Mouse (Mus musculus) brain, embryonic 14.5 days (tissue): ENCODE measurements at regions not wholly inside any gene's neighbourhood (a gene's known extent, or its start where the extent isn't known, plus 50 kb on each side); places are given as distances from the start of the nearest gene placed in this dataset.
"Not testable (repeated sequence)": the region's sequence is repeated elsewhere in the genome, so short reads cannot be mapped to it uniquely, and the experiment has no call there.

Source experiments
- DNase-seq: peaks from one replicate; pipeline ENCODE4 v3.0.0-alpha.2; 2011; ENCODE audit warnings: low read depth
- CTCF ChIP-seq: fragments of 200-500 bp; IDR thresholded peaks from 2 replicates; pipeline ENCODE4 v1.5.1; 2012; ENCODE audit warnings: inconsistent platforms, mild to moderate bottlenecking, moderate library complexity, borderline replicate concordance; ENCODE audit not compliant: insufficient read depth, insufficient read length; ENCODE audit errors: extremely low read depth
- POLR2A ChIP-seq: fragments of 200-500 bp; IDR thresholded peaks from 2 replicates; pipeline ENCODE4 v1.6.1; 2012; ENCODE audit warnings: mild to moderate bottlenecking, inconsistent platforms, borderline replicate concordance; ENCODE audit not compliant: poor library complexity, insufficient read depth, insufficient read length, severe bottlenecking; ENCODE audit errors: extremely low read depth

GRCm38 (mm10) chr8:103751161-103751560 lies 350.3 kb upstream of the Cdh5 start:
- TF ChIP-seq POLR2A (no peak), CTCF (no peak)
- no peak for DNase-seq

- TF ChIP-seq POLR2A = no peak
- no peak for DNase-seq
Measured at GRCm38 (mm10) chr8:103763821-103764220, 337.6 kb upstream of the Cdh5 start.

DNA sequence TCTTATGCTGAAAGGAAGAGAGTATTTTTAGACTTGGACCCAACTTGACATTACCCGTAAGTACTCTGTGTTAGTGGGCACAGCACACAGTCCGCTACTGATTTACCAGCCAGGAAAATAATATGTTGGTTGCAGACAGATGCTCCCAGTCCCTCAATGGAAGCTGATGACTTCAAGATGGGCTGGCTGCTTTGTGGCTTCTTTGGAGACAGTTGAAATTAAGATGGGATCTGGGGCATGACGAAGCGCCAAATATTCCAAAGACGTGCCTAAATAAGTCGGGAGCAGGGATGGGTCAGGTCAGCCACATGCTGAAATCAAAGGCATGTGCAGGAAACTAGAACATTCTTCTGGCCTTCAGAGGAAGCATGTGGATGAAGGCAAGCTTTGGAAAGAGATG lies 321.8 kb upstream of the Cdh5 start:
- DNase-seq = no peak
- TF ChIP-seq CTCF = no peak
- no peak for TF ChIP-seq POLR2A

- DNase-seq = no peak
- no peak for TF ChIP-seq POLR2A
- TF ChIP-seq CTCF = no peak
Measured at GRCm38 (mm10) chr8:103788308-103788707, 313.1 kb upstream of the Cdh5 start.

- no peak for DNase-seq
- TF ChIP-seq POLR2A (no peak), CTCF (no peak)
Measured at GRCm38 (mm10) chr8:103793331-103793730, 308.1 kb upstream of the Cdh5 start.

DNA sequence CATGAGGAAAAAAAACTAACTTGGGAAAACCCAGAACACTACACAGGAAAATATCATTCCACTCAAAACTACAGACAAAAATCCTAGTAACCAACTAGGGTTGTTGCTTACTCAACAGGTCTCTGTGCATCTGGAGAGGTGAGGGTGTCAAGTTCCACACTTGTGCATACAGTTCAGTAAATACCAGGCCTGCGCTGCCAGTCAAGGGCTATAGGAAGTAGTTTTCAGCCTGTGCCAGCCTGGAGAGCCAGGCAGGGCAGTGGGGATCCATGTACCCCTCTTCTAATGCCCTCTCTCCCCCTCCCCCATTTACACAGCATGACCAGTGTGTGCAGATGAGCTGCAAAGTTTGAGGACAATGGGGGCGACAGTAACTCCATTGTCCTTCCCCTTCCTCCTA lies 302.8 kb upstream of the Cdh5 start:
- not testable (repeated sequence) for DNase-seq

DNA sequence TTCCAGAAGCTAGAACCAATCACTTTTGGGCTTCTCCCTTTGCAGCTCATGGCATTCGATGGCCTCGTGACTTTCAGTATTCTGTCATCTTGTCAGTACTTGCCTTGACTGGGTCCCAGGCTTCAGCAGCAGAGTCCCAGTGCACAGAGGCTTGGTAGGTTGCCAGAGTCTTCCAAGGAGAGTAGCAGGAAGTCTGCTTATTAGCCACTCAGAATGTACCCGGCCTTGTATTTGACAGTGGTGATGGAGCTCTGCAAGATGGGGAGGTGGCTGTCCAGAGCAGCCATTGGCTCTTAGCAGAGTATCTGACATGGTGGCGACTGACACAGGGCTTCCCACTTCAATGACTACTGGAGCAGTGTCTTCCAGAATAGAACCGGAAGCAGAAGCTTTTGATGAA lies 293.3 kb upstream of the Cdh5 start:
- TF ChIP-seq CTCF (no peak), POLR2A (no peak)
- no peak for DNase-seq

- peak; percentile 38 for DNase-seq
- TF ChIP-seq CTCF = no peak
Measured at GRCm38 (mm10) chr8:103808580-103808979, 292.8 kb upstream of the Cdh5 start.

GRCm38 (mm10) chr8:103809140-103809539 lies 292.3 kb upstream of the Cdh5 start:
- TF ChIP-seq CTCF = no peak
- TF ChIP-seq POLR2A = no peak
- no peak for DNase-seq

DNA sequence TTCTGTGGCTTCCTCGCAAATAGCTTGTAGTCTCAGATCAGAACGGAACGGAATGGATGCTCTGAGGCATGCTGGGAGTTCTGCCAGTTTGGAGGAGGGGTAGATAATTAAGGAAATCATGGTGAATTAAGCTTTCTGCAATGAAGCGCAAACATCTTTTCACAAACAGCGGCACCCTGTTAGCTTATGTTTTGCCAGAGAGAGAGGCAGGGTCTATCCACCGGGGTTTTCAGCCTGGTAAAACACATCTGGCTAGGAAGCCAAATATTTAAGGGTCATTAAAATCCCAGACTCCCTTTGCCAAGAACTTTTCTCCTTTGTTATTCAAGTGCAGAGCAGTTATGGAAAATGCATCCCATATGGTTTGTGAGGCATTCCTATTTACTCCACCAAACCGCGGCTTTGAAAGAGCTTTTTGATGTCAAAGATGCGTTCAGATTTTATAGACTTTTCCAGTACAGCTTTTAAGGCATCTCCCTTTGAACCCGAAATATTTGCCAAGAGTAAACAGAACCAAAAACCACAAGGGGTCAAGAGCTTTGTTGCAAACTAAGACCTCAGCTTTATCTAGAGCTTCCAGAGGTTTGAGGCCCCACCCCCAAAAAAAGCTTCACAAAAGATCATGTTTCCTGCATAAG lies 287.4 kb upstream of the Cdh5 start:
- DNase-seq = peak; percentile 86
- TF ChIP-seq CTCF = no peak
- no peak for TF ChIP-seq POLR2A

DNA sequence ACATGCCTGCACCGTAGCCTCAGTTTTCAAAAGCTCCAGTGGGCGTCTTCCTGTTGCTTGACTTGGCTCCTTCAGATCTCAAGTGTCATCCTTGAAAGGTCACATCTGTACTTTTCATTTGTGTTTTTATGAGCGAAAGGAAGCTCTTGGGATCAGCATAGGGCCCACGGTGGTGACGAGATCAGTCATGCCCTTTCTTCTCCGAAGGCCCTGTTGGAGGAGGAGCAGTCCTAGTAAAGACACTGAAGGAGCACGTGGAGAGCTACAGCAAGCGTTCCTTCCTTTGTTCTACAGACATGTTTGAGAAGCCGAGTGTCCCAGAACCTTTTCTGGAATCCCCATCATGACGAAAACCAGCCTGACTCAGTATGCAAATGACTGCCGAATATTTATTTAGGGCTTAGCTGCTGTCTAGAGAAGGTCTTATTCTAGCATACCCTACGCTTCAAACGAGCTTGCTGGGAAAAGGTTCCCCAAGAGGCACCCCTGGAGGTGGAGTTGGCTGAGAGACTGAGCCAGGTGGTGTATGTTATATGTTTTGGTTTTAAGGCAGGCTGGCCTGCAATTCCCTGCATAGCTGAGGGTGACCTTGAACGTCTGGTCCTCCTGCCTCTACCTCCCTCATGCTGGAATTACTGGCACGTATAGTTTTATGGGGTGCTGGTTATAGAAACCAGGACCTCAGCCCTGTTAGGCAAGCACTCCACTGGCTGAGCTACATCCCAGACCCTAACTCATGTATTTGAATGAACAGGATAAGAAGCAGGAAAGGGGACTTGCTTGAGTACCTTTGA lies 285.1 kb upstream of the Cdh5 start:
- TF ChIP-seq POLR2A (no peak), CTCF (no peak)

DNA sequence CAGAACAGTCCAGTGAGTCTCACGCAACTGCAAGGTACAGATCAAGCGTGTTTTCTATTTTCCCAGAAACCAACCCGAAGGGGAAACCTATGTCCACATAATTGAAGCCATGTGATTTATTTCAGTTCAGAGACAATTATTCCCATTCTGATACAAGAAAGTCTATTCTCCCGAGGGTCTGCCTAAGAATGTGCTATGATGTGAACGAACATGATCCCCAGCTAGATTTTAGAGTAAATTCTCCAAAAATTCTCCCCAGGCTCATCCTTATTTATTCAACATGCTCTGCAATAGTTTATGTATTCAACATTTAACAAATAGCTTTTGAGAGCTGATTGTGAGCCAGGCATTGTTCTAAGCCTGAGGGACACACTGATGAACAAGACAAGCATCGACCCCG lies 277.9 kb upstream of the Cdh5 start:
- DNase-seq = no peak
- TF ChIP-seq CTCF = no peak

More for the DNA sequence above, 285.1 kb upstream of the Cdh5 start:
- DNase-seq = no peak
